In genomic region chr10:119231526-119231925, GRCm38 (mm10) we compare ENCODE assay signal across 29 mouse cellular contexts. TPM values are rescaled to one million over a fixed set of nuclear protein-coding genes. Genes with fewer than 3 reads are reported as not detected.
A peak's percentile ranks its signal among the peaks of the same experiment; 100 is the strongest.
DNase-seq lines count a peak whose midpoint lies in the region; ATAC-seq and TF ChIP-seq lines count a peak whose summit lies in the region.
"Had no signal": no experiment of that assay in that cellular context is flagged by ENCODE, and none has a peak within 500 bp of the region (broad histone marks: within the 10 kb centered on the region; RNA-seq: fewer than 3 reads in every experiment).

No protein-coding gene starts in this region.

- DNase-seq in heart, adult 11 months, result peak; percentile 60
- DNase-seq in heart, postnatal 4 days, result no peak
- DNase-seq in kidney, adult 11 months, result peak; percentile 12
- peak; percentile 67 for DNase-seq in liver, adult 2 months (ENCODE audit: extremely low read depth, low read depth, low spot score)
- DNase-seq in liver, postnatal 0 days, result no peak
- DNase-seq: adrenal gland, postnatal 10 days; adrenal gland, postnatal 36 days; B cell, adult 2 months; cerebellum, adult 8-10 months; cerebellum, postnatal 10 days; cerebellum, postnatal 36 days; embryo, embryonic 11 days; gastrocnemius, postnatal 25 days; heart, adult 2 months had no signal

- no peaks in the 10 kb centered on the region for H3K27me3 ChIP-seq in kidney, embryonic 15.5 days
- no peaks in the 10 kb centered on the region for H3K27me3 ChIP-seq in kidney, embryonic 14.5 days (ENCODE audit: control insufficient read depth, insufficient read depth, low read length)
- no peaks in the 10 kb centered on the region for H3K27me3 ChIP-seq in kidney, embryonic 16.5 days (ENCODE audit: insufficient read depth, low read length)
- H3K27me3 ChIP-seq in liver, adult 2 months (ENCODE audit: control insufficient read depth, insufficient read depth, low read length), result no peaks in the 10 kb centered on the region
- no peaks in the 10 kb centered on the region for H3K27me3 ChIP-seq in liver, postnatal 0 days (ENCODE audit: insufficient read depth, low read length)
- H3K27me3 ChIP-seq: CH12.LX; embryonic facial prominence, embryonic 13.5 days; forebrain, embryonic 12.5 days; forebrain, embryonic 15.5 days; heart, embryonic 13.5 days; Patski had no signal

- 75% methylated on average over 5 of the region's 5 CpGs for WGBS in kidney, embryonic 15.5 days
- 79% methylated on average over 5 of the region's 5 CpGs for WGBS in kidney, embryonic 14.5 days
- 76% methylated on average over 5 of the region's 5 CpGs for WGBS in kidney, embryonic 16.5 days
- WGBS in liver, adult 2 months, result 25% methylated on average over 5 of the region's 5 CpGs
- WGBS in liver, postnatal 0 days (ENCODE audit: insufficient replicate concordance), result 65% methylated on average over 5 of the region's 5 CpGs

- no peak for TF ChIP-seq CTCF in liver, adult 2 months (IDR thresholded peaks at IDR 0.05; ENCODE audit: low read depth, low read length)
- no peak for TF ChIP-seq CTCF in liver, postnatal 0 days (IDR thresholded peaks at IDR 0.05; ENCODE audit: low read depth)

- TF ChIP-seq EP300 in liver, postnatal 0 days (IDR thresholded peaks at IDR 0.05; ENCODE audit: low read depth), result no peak

- no peak overlapping the region for H3K4me3 ChIP-seq in kidney, embryonic 15.5 days (replicated peaks)
- H3K4me3 ChIP-seq in kidney, embryonic 14.5 days (ENCODE audit: low read length), result no peak overlapping the region
- H3K4me3 ChIP-seq in kidney, embryonic 16.5 days (ENCODE audit: low read length), result no peak overlapping the region
- no peak overlapping the region for H3K4me3 ChIP-seq in liver, adult 2 months (ENCODE audit: insufficient read depth, low read depth, low read length)
- H3K4me3 ChIP-seq in liver, postnatal 0 days (ENCODE audit: low read depth, low read length), result no peak overlapping the region
- H3K4me3 ChIP-seq: embryonic facial prominence, embryonic 10.5 days; embryonic facial prominence, embryonic 13.5 days; erythroblast, embryonic 14.5 days; forebrain, embryonic 12.5 days; forebrain, embryonic 15.5 days; heart, adult 2 months; heart, embryonic 10.5 days; heart, embryonic 13.5 days had no signal

- H3K4me2 ChIP-seq in kidney, embryonic 15.5 days, result no peak overlapping the region
- H3K4me2 ChIP-seq in kidney, embryonic 14.5 days (replicated peaks; ENCODE audit: low read depth, low read length), result no peak overlapping the region
- H3K4me2 ChIP-seq in kidney, embryonic 16.5 days (replicated peaks; ENCODE audit: low read depth, low read length), result no peak overlapping the region
- no peak overlapping the region for H3K4me2 ChIP-seq in liver, postnatal 0 days (ENCODE audit: low read depth, low read length)
- H3K4me2 ChIP-seq: embryonic facial prominence, embryonic 13.5 days; forebrain, embryonic 12.5 days; forebrain, embryonic 15.5 days; heart, embryonic 13.5 days; hindbrain, embryonic 14.5 days had no signal

- peaks cover 40% of the 10 kb centered on the region for H3K4me1 ChIP-seq in kidney, embryonic 15.5 days
- peaks cover 20% of the 10 kb centered on the region for H3K4me1 ChIP-seq in kidney, embryonic 14.5 days (ENCODE audit: control insufficient read depth, insufficient read depth, low read length)
- peaks cover 39% of the 10 kb centered on the region for H3K4me1 ChIP-seq in kidney, embryonic 16.5 days (ENCODE audit: insufficient read depth, low read length)
- H3K4me1 ChIP-seq in liver, adult 2 months (ENCODE audit: control insufficient read depth, insufficient read depth, low read length), result peaks cover 17% of the 10 kb centered on the region
- peaks cover 15% of the 10 kb centered on the region for H3K4me1 ChIP-seq in liver, postnatal 0 days (ENCODE audit: insufficient read depth)

- H3K27ac ChIP-seq in kidney, embryonic 15.5 days, result no peak overlapping the region
- no peak overlapping the region for H3K27ac ChIP-seq in kidney, embryonic 14.5 days (ENCODE audit: low read depth, low read length)
- H3K27ac ChIP-seq in kidney, embryonic 16.5 days (ENCODE audit: low read length), result no peak overlapping the region
- H3K27ac ChIP-seq in liver, adult 2 months (replicated peaks; ENCODE audit: insufficient read depth, low read depth, low read length), result no peak overlapping the region
- H3K27ac ChIP-seq in liver, postnatal 0 days (ENCODE audit: low read depth), result no peak overlapping the region
- H3K27ac ChIP-seq: embryonic facial prominence, embryonic 10.5 days; embryonic facial prominence, embryonic 13.5 days; forebrain, embryonic 12.5 days; forebrain, embryonic 15.5 days; heart, adult 2 months; heart, embryonic 10.5 days; heart, embryonic 13.5 days; hindbrain, embryonic 14.5 days; hindbrain, postnatal 0 days had no signal

- ATAC-seq in kidney, embryonic 15.5 days (replicated peaks; ENCODE audit: low FRiP score), result no peak
- ATAC-seq in kidney, embryonic 14.5 days (ENCODE audit: low FRiP score, low TSS enrichment), result 0 out of 2 replicates have a peak, but pooled peaks have one; percentile 14
- no peak for ATAC-seq in kidney, embryonic 16.5 days (ENCODE audit: low FRiP score, low TSS enrichment)
- no peak for ATAC-seq in liver, postnatal 0 days
- ATAC-seq: forebrain, embryonic 15.5 days; hindbrain, postnatal 0 days; Patski had no signal

- H3K9ac ChIP-seq in kidney, embryonic 15.5 days, result no peak overlapping the region
- H3K9ac ChIP-seq in kidney, embryonic 14.5 days (ENCODE audit: low read depth, low read length), result no peak overlapping the region
- no peak overlapping the region for H3K9ac ChIP-seq in kidney, embryonic 16.5 days (replicated peaks; ENCODE audit: low read length)
- no peak overlapping the region for H3K9ac ChIP-seq in liver, adult 2 months (ENCODE audit: low read depth, low read length)
- no peak overlapping the region for H3K9ac ChIP-seq in liver, postnatal 0 days (replicated peaks)
- H3K9ac ChIP-seq: embryonic facial prominence, embryonic 13.5 days; forebrain, embryonic 12.5 days; forebrain, embryonic 15.5 days; heart, embryonic 13.5 days; hindbrain, embryonic 14.5 days had no signal

- no peaks in the 10 kb centered on the region for H3K9me3 ChIP-seq in kidney, embryonic 15.5 days (replicated peaks)
- no peaks in the 10 kb centered on the region for H3K9me3 ChIP-seq in kidney, embryonic 14.5 days (ENCODE audit: control insufficient read depth, low read length)
- no peaks in the 10 kb centered on the region for H3K9me3 ChIP-seq in kidney, embryonic 16.5 days (ENCODE audit: low read length)
- H3K9me3 ChIP-seq in liver, postnatal 0 days (ENCODE audit: low read length), result no peaks in the 10 kb centered on the region
- H3K9me3 ChIP-seq: embryonic facial prominence, embryonic 10.5 days; embryonic facial prominence, embryonic 13.5 days; forebrain, embryonic 12.5 days; forebrain, embryonic 15.5 days; G1E; heart, embryonic 10.5 days; heart, embryonic 13.5 days had no signal

- peaks cover 24% of the 10 kb centered on the region for H3K36me3 ChIP-seq in kidney, embryonic 15.5 days
- peaks cover 17% of the 10 kb centered on the region for H3K36me3 ChIP-seq in kidney, embryonic 14.5 days (ENCODE audit: control insufficient read depth, insufficient read depth, low read length)
- peaks cover 8% of the 10 kb centered on the region; the same call in 1 of the 2 replicates for H3K36me3 ChIP-seq in kidney, embryonic 16.5 days (ENCODE audit: insufficient read depth, low read length)
- H3K36me3 ChIP-seq in liver, adult 2 months (ENCODE audit: control insufficient read depth, insufficient read depth, low read length), result peaks cover 1% of the 10 kb centered on the region
- peaks cover 13% of the 10 kb centered on the region; the same call in 1 of the 2 replicates for H3K36me3 ChIP-seq in liver, postnatal 0 days (replicated peaks; ENCODE audit: insufficient read depth, low read length)

- TF ChIP-seq POLR2A in liver, adult 2 months (IDR thresholded peaks at IDR 0.05; ENCODE audit: extremely low read depth, insufficient read depth, low read length), result no peak

- H3K79me2 ChIP-seq in liver, adult 2 months (ENCODE audit: control insufficient read depth, insufficient read depth, low read length), result peaks cover 39% of the 10 kb centered on the region

RNA-seq across cellular contexts. Expression of gene Cand1, which starts 8.3 kb away (rescaled TPM):
- total RNA-seq in heart, postnatal 4 days (2021), result 10 to 100 TPM; 85.4 to 89.8 TPM
- 64.8 and 67.9 TPM in 2 replicates for polyA plus RNA-seq in kidney, embryonic 15.5 days (2015; fragmentation: Nextera tagmentation; extraction: Ambion mirVana)
- 36.9 and 89.9 TPM in 2 replicates for polyA plus RNA-seq in kidney, embryonic 14.5 days (2014; fragmentation: Nextera tagmentation; extraction: Ambion mirVana)
- polyA plus RNA-seq in kidney, embryonic 16.5 days (2015; fragmentation: Nextera tagmentation; extraction: Ambion mirVana), result 50.7 and 60.3 TPM in 2 replicates
- total RNA-seq in liver, adult 2 months (2014; rRNA removed), result 30.2 and 34.9 TPM in 2 replicates
- 15.2 and 17.7 TPM in 2 replicates for polyA plus RNA-seq in liver, adult 2 months (2012; rRNA removed)
- polyA plus RNA-seq in liver, postnatal 0 days (2015; fragmentation: Nextera tagmentation; extraction: Ambion mirVana), result 8.3 and 8.5 TPM in 2 replicates

Comparison
In these comparisons a context has a peak if more than half of its experiments do, and no peak if none do; other contexts are left out.
1. DNase-seq: peak in heart, adult 11 months (single experiment), kidney, adult 11 months (single experiment) and liver, adult 2 months (single experiment); none in heart, postnatal 4 days (single experiment) and liver, postnatal 0 days (single experiment).